Mouse (Mus musculus) erythroblast, embryonic 14.5 days (primary cell): Measurements from ENCODE around the gene Loxl4. TPM values are rescaled to one million over a fixed set of nuclear protein-coding genes. Genes with fewer than 3 reads are reported as not detected.

ENCODE experiments used
- H3K27me3 ChIP-seq: 2 replicates; pipeline ENCODE4 v1.6.1; 2012; ENCODE audit warnings: inconsistent platforms; ENCODE audit not compliant: control insufficient read depth
- H3K36me3 ChIP-seq: 2 replicates; pipeline ENCODE4 v1.6.1; 2012; ENCODE audit warnings: mild to moderate bottlenecking, inconsistent platforms; ENCODE audit not compliant: control insufficient read depth
- H3K4me1 ChIP-seq: 2 replicates; pipeline ENCODE4 v1.6.1; 2012; ENCODE audit warnings: inconsistent platforms; ENCODE audit not compliant: control insufficient read depth
- H3K4me3 ChIP-seq: replicated peaks from 2 replicates; pipeline ENCODE3; 2012; ENCODE audit warnings: moderate library complexity, mild to moderate bottlenecking, inconsistent platforms
- H3K9me3 ChIP-seq: 2 replicates; pipeline ENCODE4 v1.6.1; 2012; ENCODE audit warnings: low read length, inconsistent platforms, mixed read lengths; ENCODE audit not compliant: control insufficient read depth
- GATA1 ChIP-seq: IDR thresholded peaks from 2 replicates; pipeline ENCODE4 v1.6.1; 2012; ENCODE audit warnings: low read length, inconsistent platforms, mixed read lengths
- TAL1 ChIP-seq: IDR thresholded peaks from 3 replicates; pipeline ENCODE4 v1.6.1; 2012; ENCODE audit warnings: low read length, inconsistent platforms, mixed read lengths
- polyA plus RNA-seq: library from polyadenylated mRNA; stranded (reverse); fragments of >175 nt; gene quantifications from 2 replicates; pipeline ENCODE4 v1.2.3, GENCODE M21; 2012

The Loxl4 gene
- polyA plus RNA-seq, 1 experiment = not detected

- no peaks in the 10 kb centered on the region for H3K4me1 ChIP-seq
- H3K36me3 ChIP-seq = no peaks in the 10 kb centered on the region
- peaks cover 4% of the 10 kb centered on the region; the same call in 1 of the 2 replicates for H3K27me3 ChIP-seq
- no peaks in the 10 kb centered on the region for H3K9me3 ChIP-seq
- TF ChIP-seq GATA1 (no peak), TAL1 (no peak)
- no peak overlapping the region for H3K4me3 ChIP-seq
Observed at GRCm38 (mm10) chr19:42628068-42628467, 15.5 kb upstream of the Loxl4 start.

GRCm38 (mm10) chr19:42613647-42614225, 1.1 kb upstream of the Loxl4 start:
- H3K27me3 ChIP-seq = peaks cover 30% of the 10 kb centered on the region
- no peaks in the 10 kb centered on the region for H3K4me1 ChIP-seq
- no peak for TF ChIP-seq TAL1
- no peak for TF ChIP-seq GATA1
- no peaks in the 10 kb centered on the region for H3K9me3 ChIP-seq
- no peak overlapping the region for H3K4me3 ChIP-seq
- H3K36me3 ChIP-seq = no peaks in the 10 kb centered on the region

- TF ChIP-seq GATA1 (no peak), TAL1 (no peak)
- H3K4me3 ChIP-seq = no peak overlapping the region
Observed at GRCm38 (mm10) chr19:42613116-42613515, 503 bp upstream of the Loxl4 start.

GRCm38 (mm10) chr19:42611746-42612145, 867 bp downstream of the Loxl4 start:
- Histone ChIP-seq H3K4me1 (no peaks in the 10 kb centered on the region), H3K36me3 (no peaks in the 10 kb centered on the region), H3K9me3 (no peaks in the 10 kb centered on the region), H3K27me3 (peaks cover 30% of the 10 kb centered on the region), H3K4me3 (no peak overlapping the region)
- no peak for TF ChIP-seq TAL1
- no peak for TF ChIP-seq GATA1

More at GRCm38 (mm10) chr19:42613116-42613515, 503 bp upstream of the Loxl4 start:
- Histone ChIP-seq H3K9me3 (no peaks in the 10 kb centered on the region), H3K36me3 (no peaks in the 10 kb centered on the region), H3K4me1 (no peaks in the 10 kb centered on the region), H3K27me3 (peaks cover 30% of the 10 kb centered on the region)

GRCm38 (mm10) chr19:42609716-42610115, 2.9 kb downstream of the Loxl4 start:
- no peaks in the 10 kb centered on the region for H3K36me3 ChIP-seq
- no peak overlapping the region for H3K4me3 ChIP-seq
- TF ChIP-seq TAL1 (no peak), GATA1 (no peak)
- H3K27me3 ChIP-seq = peaks cover 30% of the 10 kb centered on the region
- H3K4me1 ChIP-seq = no peaks in the 10 kb centered on the region
- H3K9me3 ChIP-seq = no peaks in the 10 kb centered on the region

GRCm38 (mm10) chr19:42608082-42608481, 4.5 kb downstream of the Loxl4 start:
- Histone ChIP-seq H3K36me3 (no peaks in the 10 kb centered on the region), H3K27me3 (peaks cover 18% of the 10 kb centered on the region), H3K4me3 (no peak overlapping the region), H3K9me3 (no peaks in the 10 kb centered on the region), H3K4me1 (no peaks in the 10 kb centered on the region)
- TF ChIP-seq GATA1 (no peak), TAL1 (no peak)

GRCm38 (mm10) chr19:42602576-42602975, 10.0 kb downstream of the Loxl4 start:
- H3K4me3 ChIP-seq = no peak overlapping the region
- H3K27me3 ChIP-seq = no peaks in the 10 kb centered on the region
- no peaks in the 10 kb centered on the region for H3K9me3 ChIP-seq
- H3K4me1 ChIP-seq = no peaks in the 10 kb centered on the region
- TF ChIP-seq GATA1 = no peak
- TF ChIP-seq TAL1 = no peak
- no peaks in the 10 kb centered on the region; the same call in 1 of the 2 replicates for H3K36me3 ChIP-seq

GRCm38 (mm10) chr19:42602041-42602440, 10.6 kb downstream of the Loxl4 start:
- Histone ChIP-seq H3K4me1 (no peaks in the 10 kb centered on the region), H3K4me3 (no peak overlapping the region), H3K36me3 (no peaks in the 10 kb centered on the region; the same call in 1 of the 2 replicates), H3K9me3 (no peaks in the 10 kb centered on the region), H3K27me3 (no peaks in the 10 kb centered on the region)
- no peak for TF ChIP-seq TAL1
- no peak for TF ChIP-seq GATA1

- Histone ChIP-seq H3K36me3 (no peaks in the 10 kb centered on the region; the same call in 1 of the 2 replicates), H3K4me1 (no peaks in the 10 kb centered on the region), H3K9me3 (no peaks in the 10 kb centered on the region), H3K27me3 (no peaks in the 10 kb centered on the region), H3K4me3 (no peak overlapping the region)
- TF ChIP-seq TAL1 (no peak), GATA1 (no peak)
Observed at GRCm38 (mm10) chr19:42601445-42601844, 11.2 kb downstream of the Loxl4 start.

GRCm38 (mm10) chr19:42600591-42600990, 12.0 kb downstream of the Loxl4 start:
- Histone ChIP-seq H3K4me1 (no peaks in the 10 kb centered on the region), H3K9me3 (no peaks in the 10 kb centered on the region), H3K36me3 (peaks cover under 1% of the 10 kb centered on the region), H3K27me3 (no peaks in the 10 kb centered on the region), H3K4me3 (no peak overlapping the region)
- TF ChIP-seq GATA1 = no peak
- TF ChIP-seq TAL1 = no peak
